Comparison of ENCODE assay signal across 8 mouse cellular contexts in the genomic region with DNA sequence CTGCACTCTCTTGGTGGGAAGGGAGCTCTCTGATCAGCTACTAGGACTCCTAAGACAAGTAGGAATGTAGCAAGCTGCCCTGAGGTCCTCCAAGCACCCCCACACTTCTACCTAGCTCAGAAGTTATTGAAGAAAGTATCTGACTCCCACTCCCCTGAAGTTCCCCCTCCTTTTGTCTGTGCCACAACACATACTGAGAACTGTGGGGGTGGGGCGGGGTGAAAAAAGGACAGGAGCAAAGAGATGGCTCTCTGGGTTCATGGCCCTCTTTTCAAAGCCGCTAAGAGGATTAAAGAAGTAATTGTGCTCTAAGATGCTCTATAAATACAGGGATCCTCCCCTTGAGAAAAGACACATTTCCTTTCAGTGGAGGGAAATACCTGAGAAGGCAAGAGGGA.
DNase-seq lines count a peak whose midpoint lies in the region; ATAC-seq lines count a peak whose summit lies in the region.

No protein-coding gene starts in this region.

- H3K4me2 ChIP-seq in kidney, embryonic 16.5 days (replicated peaks; ENCODE audit: low read depth, low read length), result no peak overlapping the region
- 0 out of 2 replicates have a peak overlapping the region, but pooled peaks have one; percentile 15 for H3K4me2 ChIP-seq in embryonic facial prominence, embryonic 14.5 days (ENCODE audit: low read depth, low read length)
- H3K4me2 ChIP-seq in midbrain, embryonic 15.5 days, result no peak overlapping the region

- peaks cover 15% of the 10 kb centered on the region for H3K4me1 ChIP-seq in kidney, embryonic 16.5 days (ENCODE audit: insufficient read depth, low read length)
- peaks cover 31% of the 10 kb centered on the region for H3K4me1 ChIP-seq in embryonic facial prominence, embryonic 14.5 days (ENCODE audit: control insufficient read depth, insufficient read depth, low read length)
- peaks cover 20% of the 10 kb centered on the region for H3K4me1 ChIP-seq in midbrain, embryonic 15.5 days

- 42% methylated on average over 2 of the region's 2 CpGs for WGBS in kidney, embryonic 16.5 days
- 47% methylated on average over 2 of the region's 2 CpGs for WGBS in embryonic facial prominence, embryonic 14.5 days
- 8% methylated on average over 2 of the region's 2 CpGs for WGBS in midbrain, embryonic 15.5 days

- H3K27ac ChIP-seq in kidney, embryonic 16.5 days (ENCODE audit: low read length), result peak overlapping the region; percentile 94
- H3K27ac ChIP-seq in embryonic facial prominence, embryonic 14.5 days (replicated peaks; ENCODE audit: low read depth, low read length), result peak overlapping the region; percentile 78
- H3K27ac ChIP-seq in midbrain, embryonic 15.5 days, result 0 out of 2 replicates have a peak overlapping the region, but pooled peaks have one; percentile 13

- H3K9me3 ChIP-seq in kidney, embryonic 16.5 days (ENCODE audit: low read length), result no peaks in the 10 kb centered on the region
- no peaks in the 10 kb centered on the region for H3K9me3 ChIP-seq in embryonic facial prominence, embryonic 14.5 days (ENCODE audit: control insufficient read depth, low read length)
- no peaks in the 10 kb centered on the region for H3K9me3 ChIP-seq in midbrain, embryonic 15.5 days

- H3K4me3 ChIP-seq in kidney, embryonic 16.5 days (ENCODE audit: low read length), result no peak overlapping the region
- H3K4me3 ChIP-seq in embryonic facial prominence, embryonic 14.5 days (ENCODE audit: low read depth, low read length), result no peak overlapping the region
- H3K4me3 ChIP-seq in midbrain, embryonic 15.5 days, result no peak overlapping the region

- no peaks in the 10 kb centered on the region for H3K27me3 ChIP-seq in kidney, embryonic 16.5 days (ENCODE audit: insufficient read depth, low read length)
- no peaks in the 10 kb centered on the region for H3K27me3 ChIP-seq in embryonic facial prominence, embryonic 14.5 days (replicated peaks; ENCODE audit: control insufficient read depth, insufficient read depth, low read length)
- H3K27me3 ChIP-seq in midbrain, embryonic 15.5 days (replicated peaks), result no peaks in the 10 kb centered on the region

- peak overlapping the region; percentile 36; the same call in 1 of the 2 replicates for H3K9ac ChIP-seq in kidney, embryonic 16.5 days (replicated peaks; ENCODE audit: low read length)
- H3K9ac ChIP-seq in embryonic facial prominence, embryonic 14.5 days (ENCODE audit: low read depth, low read length), result no peak overlapping the region
- H3K9ac ChIP-seq in midbrain, embryonic 15.5 days, result no peak overlapping the region

- no peaks in the 10 kb centered on the region for H3K36me3 ChIP-seq in kidney, embryonic 16.5 days (ENCODE audit: insufficient read depth, low read length)
- no peaks in the 10 kb centered on the region for H3K36me3 ChIP-seq in embryonic facial prominence, embryonic 14.5 days (ENCODE audit: control insufficient read depth, insufficient read depth, low read length)
- H3K36me3 ChIP-seq in midbrain, embryonic 15.5 days (replicated peaks), result no peaks in the 10 kb centered on the region

- DNase-seq in kidney, adult 9 months, result no peak
- DNase-seq in MN1 (ENCODE audit: low spot score), result peak; percentile 8
- DNase-seq in embryonic facial prominence, embryonic 14.5 days (ENCODE audit: low spot score), result no peak
- DNase-seq in adrenal gland, postnatal 10 days, result no peak
- no peak for DNase-seq in gastrocnemius, postnatal 4 days (ENCODE audit: low spot score in 2 of 2)
- DNase-seq in gastrocnemius, adult 18-20 months (ENCODE audit: low spot score), result no peak

- ATAC-seq in kidney, embryonic 16.5 days (ENCODE audit: low FRiP score, low TSS enrichment), result no peak; the same call in 1 of the 2 replicates
- no peak for ATAC-seq in embryonic facial prominence, embryonic 14.5 days (ENCODE audit: low read depth)
- ATAC-seq in midbrain, embryonic 15.5 days (replicated peaks), result 0 out of 2 replicates have a peak, but pooled peaks have one; percentile 33

Comparison
In these comparisons a context has a peak if more than half of its experiments do, and no peak if none do; other contexts are left out.
1. H3K27ac ChIP-seq: peak in every context shown above with its lines; median percentile 94 in kidney, embryonic 16.5 days; 78 in embryonic facial prominence, embryonic 14.5 days; 13 in midbrain, embryonic 15.5 days.